Mouse (Mus musculus) adrenal gland, postnatal 10 days (tissue): ENCODE measurements around the gene Sv2a. TPM values are rescaled to one million over a fixed set of nuclear protein-coding genes. Genes with fewer than 3 reads are reported as not detected.

Experiments used
- DNase-seq: peaks from one replicate; pipeline ENCODE4 v3.0.0; 2021; ENCODE audit warnings: mixed read lengths
- total RNA-seq, 2 experiments: library from RNA; stranded (reverse); gene quantifications; 2 replicates each; pipeline ENCODE4 v1.2.3; 2021

Sv2a gene
- total RNA-seq, 2 experiments from 2014 or later, result 9.5 to 14.2 TPM

DNA sequence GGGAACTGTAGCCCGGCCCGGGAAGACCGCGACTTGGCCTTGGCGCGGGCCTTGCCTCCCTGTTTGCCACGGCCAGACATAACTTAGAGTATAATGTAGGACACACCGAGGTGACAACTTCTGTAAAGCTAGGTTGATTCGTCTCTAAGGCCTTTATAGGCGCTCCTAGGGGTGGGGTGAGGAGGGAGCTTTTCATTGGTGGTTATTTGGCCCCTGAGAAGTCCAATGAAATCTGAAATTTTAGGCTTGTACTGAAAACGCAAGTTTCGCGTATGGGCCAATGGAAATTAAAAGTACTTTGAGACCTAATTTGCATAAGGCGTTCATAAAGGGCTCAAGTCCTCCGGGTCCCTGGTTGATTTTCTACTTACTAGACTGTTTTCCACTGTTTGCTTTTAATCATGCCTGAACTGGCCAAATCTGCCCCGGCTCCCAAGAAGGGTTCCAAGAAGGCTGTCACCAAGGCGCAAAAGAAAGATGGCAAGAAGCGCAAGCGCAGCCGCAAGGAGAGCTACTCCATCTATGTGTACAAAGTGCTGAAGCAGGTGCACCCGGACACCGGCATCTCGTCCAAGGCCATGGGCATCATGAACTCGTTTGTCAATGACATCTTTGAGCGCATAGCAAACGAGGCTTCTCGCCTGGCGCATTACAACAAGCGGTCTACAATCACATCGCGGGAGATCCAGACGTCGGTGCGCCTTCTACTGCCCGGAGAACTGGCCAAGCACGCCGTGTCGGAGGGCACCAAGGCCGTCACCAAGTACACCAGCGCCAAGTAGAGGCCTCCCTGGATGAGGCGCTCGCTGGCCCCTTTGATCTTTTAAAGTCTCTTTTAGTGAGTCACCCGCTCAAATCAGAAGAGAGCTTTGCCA is 40.1 kb downstream of the Sv2a start, which contains the start of the genes Hist2h2ac and Hist2h2be:
Gene Hist2h2ac, minus strand, starts transcription at position 116 of the 875 bp plus-strand sequence.
Gene Hist2h2be, plus strand, starts transcription at position 355 of the 875 bp plus-strand sequence.
- peak; percentile 91 for DNase-seq

DNA sequence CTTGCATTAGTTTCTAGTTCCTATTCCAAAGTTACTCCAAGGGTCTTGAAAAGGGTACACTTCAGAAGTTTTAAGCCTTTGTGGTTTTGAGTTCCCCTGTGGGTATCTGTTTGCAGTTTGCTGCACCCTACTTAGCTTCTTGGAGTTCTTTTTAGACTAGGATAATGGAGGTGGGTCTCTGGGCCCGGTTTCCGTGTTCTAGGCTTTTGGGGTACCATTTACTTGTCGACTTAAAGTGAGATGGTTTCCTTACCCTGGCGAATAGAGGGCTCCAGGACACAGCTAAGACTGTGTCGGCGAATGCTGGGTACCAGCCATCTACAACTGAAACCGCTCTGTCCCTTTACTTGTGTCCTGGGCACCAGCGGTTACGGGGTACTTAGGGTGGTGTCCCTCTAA is 40.7 kb downstream of the Sv2a start:
- DNase-seq, result peak; percentile 37

DNA sequence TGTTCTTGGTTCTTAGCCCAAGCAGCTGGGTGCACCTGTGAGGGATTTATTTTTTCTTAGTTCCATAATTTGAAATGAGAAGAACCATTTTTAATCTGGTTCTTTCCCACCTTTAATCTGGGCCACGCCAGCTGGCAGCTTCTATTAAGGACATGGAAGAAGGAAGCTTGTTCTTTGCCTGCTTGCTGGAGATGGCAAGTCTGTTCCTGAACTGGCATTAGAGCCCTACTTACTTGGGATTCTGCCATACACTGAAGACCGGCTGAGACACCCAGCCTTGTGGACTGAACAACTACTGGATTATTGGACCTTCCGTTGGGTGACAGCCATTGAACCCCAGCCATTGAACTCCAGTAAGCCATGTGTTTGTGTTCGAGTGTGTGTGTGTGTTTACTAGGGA is 41.8 kb downstream of the Sv2a start:
- no peak for DNase-seq

DNA sequence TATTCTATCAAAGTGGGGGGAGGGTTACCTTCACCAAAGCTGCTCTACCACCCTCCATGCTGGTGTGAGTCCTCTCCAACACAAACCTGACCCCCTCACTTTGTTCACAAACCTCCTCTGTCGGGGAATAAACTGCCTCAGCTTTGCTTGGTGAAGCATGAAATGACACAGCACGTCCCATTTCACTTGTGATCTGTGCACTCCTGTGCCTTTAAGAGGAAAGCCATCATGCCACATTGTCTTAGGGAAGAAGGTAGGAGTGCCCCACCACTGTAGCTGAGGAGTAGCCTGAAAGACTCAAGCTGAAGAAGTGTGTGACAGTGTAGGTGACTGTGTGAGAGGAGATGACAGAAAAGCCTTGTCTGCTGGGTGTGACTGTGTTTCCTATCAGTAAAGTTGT is 44.5 kb downstream of the Sv2a start:
- DNase-seq, result no peak

DNA sequence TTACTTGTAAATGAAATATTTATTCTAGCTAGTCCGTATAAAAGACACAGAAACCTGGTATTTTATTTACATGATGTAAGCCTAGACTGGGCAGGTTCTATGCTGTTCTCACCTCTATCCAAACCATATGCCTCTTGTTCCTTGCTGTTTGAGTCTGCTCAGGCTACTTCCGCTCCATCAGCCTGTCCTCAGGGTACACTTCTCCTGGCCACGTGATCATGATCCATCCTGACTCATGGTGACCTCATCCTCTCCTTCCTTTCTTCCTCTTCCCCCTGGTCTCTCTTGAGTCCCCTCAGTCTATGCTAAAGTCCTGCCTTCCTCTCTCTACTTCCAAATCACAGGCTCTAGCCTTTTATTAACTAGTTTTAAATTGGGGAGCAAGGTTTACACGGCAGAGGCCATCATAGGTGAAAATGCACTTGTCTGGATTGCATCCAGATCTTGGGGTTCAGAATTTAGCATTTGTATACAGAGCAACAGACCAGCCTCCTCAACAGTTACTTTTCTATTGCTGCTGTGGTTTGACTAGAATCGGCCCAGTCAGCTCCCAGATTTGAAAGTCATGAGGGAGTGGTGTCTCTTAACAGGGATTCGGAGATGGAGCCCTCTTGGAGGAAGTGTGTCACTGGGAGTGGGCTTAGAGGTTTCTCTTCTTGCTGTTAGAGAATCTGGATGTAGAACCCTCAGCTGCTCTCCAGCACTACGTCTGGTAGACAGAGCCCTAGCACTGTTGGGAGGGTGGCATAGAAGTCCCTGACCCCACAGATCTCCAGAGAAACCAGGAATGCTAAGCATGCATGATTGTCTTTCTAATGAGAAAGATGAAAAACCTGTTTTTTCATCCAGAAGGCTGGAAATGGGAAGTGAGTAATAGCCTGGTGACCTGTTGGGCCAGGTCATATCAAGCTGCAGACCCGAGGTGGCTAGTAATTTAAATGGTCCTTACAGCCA is 46.0 kb downstream of the Sv2a start:
- no peak for DNase-seq

DNA sequence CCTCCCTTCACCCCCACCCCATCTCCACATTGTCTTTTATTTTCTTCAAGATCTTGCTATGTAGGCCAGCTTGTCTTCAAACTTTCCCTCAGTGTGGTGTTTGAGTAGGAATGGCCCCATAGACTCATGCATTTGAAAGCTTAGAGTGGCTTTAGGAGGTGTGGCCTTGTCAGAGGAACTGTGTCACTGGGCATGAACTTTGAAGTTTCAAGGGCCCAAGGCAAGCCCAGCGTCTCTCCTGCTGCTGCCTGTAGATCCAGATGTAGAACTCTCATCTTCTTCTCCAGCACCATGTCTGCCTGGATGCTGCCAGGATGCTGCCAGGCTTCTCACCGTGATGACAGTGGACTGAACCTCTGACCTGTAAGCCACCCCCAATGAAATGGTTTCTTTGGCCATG is 47.9 kb downstream of the Sv2a start:
- no peak for DNase-seq

DNA sequence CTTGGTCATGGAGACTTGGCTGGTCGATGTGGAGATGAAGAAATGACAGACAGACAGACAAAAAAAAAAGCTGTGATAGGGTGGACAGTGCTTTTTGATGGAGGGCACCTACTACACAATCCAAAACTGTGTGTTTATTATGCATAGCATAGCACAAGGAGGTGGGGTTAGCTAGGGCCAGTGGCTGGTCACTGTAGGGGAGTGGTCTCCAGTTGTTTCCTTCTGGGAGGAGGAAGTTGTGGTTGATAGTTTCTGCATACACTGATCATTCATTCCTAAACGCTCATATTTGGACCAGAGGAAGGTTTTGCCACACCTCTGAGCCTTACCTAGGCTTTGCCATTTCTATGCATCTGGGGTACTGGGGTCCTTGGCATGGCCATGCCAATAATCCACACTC is 49.5 kb downstream of the Sv2a start:
- DNase-seq, result no peak

DNA sequence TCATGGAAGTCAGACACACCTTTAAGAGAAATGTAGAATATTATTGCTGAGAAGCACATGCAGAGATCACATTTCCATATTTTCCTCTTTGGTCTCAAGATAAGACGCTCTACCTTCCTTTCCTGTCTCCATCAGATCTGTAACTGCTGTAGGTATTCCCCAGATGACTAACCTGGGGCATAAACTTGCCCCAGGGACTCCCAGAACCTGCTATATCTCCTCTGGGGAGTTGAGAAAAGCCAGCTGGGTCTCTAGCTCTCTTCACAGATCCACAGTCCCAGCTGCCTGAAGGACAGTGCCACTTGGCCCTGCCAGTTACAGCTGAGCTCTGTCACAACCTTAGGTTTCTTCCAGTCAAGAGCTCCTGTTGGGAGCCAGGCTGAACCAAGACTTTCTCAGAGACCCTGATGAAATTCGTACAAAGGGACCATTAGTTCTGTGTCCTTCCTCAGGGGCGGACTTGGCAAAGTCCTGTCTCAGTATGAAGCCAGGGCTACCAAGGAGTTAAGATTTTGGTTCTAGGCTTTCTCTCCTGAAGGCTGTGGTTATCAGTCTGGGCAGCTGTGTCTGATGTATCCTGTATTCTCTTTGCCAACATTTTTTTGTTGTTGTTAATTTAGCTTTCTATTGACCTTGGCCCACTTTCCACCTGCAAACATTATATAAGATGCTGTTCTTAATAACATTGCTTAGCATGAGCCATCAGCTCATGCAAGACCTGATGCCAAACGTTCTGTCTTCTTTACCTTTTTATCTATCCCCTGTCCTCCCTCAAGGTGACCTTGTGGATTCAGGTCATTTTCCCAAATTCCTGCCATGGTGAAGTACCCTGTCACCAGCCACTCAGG is 50.2 kb downstream of the Sv2a start:
- no peak for DNase-seq

DNA sequence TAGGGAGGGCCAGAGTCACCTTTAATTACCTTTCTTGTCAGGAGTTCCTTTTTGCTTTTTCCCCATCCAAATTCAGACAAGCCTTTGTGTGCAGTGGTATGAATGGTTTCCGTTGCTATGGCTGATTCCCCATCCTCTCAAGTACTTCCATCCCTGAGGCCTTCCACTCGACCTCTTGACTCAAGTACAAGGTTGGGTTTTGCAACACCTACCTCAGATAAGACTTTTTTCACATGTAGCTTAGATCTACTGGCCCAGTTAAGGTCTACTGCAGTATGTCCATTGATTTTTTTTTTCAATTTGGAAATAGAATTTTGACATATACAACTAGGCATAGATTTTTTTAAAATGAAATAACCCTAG is 50.8 kb downstream of the Sv2a start:
- no peak for DNase-seq

DNA sequence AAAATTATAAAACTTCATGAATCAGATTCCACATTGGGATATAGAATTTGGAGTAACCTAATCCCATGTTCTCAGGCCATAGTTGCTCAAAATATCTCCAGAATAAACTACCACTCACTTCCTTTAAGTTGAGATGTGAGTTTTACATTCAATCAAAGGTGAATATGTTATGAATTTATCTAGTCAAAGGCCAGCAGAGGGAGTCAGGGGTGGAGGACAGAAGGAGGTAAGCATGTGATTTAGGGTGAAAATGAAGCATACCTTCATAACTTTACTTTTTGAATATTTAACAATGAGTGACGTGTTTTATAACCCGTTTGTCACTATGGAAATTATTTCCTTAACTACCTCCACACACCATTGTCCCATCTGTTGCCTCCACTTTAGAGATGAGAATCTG is 54.0 kb downstream of the Sv2a start:
- DNase-seq, result no peak

DNA sequence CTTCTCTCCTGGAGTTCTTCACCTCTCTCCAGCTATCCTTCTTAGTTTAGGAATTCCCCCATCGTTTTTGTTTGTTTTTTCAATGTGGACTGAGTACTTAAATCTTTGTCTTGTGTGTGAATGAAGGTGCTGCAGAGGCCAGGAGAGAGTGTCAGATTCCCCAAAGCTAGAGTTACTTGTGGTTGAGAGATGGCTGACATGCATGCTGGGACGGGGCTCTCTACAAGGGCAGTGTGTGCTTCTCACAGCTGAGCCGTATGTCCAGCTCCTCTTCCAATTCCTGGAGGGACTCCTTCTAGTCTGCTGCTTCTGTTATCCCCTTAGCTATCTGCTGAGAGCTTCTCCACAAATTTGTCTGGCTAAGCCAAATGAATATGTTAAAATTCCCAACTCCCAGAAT is 54.9 kb downstream of the Sv2a start:
- DNase-seq, result no peak

DNA sequence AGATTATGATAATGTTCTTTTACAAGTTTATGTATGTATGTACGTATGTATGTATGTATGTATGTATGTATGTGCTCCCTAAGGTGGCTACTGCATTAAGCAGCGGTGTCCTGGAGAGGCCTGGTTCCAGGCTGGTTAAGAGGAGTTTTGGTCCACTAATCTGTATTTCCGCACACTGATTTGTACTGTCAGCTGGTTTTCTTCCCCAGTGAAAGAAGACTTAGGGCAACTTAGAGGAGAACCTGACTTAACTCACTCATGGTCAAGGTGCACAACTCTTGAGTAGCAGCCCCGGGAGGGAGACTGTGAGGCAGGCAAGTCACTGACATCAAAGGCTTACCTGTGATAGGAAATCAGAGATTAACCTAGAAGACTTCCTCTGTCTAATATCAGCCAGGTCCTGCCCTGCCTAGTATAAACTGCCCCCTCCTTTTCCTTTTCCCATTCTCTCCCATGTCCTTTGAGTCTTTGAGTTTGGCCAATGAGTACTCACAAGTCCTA is 55.9 kb downstream of the Sv2a start:
- no peak for DNase-seq

DNA sequence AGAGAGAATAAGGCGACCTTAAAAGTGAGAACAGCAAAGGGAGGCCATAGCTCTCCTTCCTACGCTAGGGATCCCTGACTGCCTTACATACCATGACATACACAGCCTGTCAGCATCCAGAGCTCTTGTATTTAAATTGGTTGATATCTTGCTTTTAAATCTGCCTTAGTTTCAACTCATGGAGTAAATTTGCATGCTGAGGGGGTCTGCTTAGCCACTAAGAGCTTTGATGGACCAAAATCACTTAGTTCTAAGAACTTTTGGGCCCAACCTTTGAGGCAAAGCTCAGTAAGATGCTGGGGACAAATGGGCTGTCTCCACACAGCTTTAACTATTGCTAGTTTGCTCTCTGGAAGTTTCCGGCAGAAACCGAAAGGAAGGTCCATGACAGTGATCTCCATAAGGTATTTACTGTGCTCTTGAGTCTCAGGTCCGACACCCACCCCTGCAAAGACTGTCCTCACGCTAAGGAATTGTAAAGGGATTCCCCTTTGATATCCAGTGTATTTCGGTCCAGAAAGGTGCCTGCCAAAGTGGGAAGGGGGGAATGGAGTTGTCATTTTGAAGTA is 56.5 kb downstream of the Sv2a start:
- no peak for DNase-seq

DNA sequence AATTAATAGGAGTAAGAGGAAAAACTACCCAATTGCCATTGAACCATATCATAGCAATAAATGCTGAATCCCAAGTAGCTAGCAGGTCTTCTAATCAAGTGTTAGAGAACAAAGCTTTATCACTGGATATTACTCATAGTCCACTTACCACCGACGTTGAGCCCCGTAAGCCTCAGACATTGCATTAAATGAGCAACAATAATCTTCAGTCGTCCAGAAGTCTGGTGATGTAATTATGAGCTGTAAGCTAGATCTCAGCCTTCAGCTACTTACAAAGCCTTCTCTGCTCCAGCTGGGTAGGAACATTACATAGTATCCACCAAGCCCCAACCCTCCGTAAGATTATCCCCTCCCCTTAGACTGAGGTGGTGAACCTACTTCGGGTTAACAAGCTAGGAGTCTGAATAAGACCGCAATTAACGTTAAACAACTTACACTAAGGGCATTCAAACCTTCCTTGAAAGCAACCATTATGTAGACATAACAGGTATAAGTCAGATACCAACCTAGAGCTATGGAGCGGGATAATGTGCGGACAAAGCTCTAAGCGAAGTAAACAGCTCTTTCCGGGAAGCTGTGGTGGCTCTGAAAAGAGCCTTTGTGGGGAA is 57.1 kb downstream of the Sv2a start:
- DNase-seq, result no peak

DNA sequence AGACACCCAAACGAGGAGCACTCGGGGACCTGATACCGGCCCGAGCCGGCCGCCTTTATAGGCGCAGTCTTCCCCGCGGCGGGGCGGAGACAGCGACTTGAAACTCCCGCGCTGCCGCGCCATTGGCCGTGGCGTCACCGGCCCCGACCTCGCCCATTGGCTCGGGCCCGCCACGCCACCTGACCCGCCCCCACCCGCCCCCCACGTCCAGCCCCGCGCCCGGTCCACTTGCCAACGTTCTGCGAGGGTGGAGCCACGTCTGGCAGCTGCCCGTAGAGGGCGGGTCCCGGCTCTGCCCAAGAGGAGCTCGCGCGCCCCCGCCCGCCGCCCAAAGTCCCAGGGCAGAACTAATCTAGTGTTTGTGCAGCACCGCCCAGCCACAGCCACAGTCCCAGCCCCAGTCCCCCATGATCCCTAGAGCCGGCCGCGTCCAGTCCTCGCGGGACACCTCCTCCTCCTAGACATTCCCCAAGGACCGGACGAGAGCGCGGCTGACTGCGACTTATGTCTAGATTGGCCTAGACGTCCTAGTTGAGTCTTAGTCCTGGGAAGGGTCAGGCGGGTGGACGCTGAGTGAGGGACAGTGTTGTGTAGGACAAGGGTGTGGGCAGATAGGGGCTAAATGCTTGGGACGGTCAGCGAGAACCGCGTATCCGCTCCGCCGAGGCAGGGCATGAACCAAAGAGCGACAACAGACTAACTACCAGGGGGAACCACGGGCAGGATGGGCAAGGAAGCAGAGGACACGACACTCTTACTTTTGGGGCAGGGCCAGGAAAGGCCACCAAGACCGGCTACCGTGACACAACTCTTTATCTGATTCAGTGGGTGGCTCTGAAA is 58.2 kb downstream of the Sv2a start, which contains the start of gene Hist2h3c2:
Gene Hist2h3c2, minus strand, starts transcription at position 174 of the 840 bp plus-strand sequence.
- peak; percentile 65 for DNase-seq

DNA sequence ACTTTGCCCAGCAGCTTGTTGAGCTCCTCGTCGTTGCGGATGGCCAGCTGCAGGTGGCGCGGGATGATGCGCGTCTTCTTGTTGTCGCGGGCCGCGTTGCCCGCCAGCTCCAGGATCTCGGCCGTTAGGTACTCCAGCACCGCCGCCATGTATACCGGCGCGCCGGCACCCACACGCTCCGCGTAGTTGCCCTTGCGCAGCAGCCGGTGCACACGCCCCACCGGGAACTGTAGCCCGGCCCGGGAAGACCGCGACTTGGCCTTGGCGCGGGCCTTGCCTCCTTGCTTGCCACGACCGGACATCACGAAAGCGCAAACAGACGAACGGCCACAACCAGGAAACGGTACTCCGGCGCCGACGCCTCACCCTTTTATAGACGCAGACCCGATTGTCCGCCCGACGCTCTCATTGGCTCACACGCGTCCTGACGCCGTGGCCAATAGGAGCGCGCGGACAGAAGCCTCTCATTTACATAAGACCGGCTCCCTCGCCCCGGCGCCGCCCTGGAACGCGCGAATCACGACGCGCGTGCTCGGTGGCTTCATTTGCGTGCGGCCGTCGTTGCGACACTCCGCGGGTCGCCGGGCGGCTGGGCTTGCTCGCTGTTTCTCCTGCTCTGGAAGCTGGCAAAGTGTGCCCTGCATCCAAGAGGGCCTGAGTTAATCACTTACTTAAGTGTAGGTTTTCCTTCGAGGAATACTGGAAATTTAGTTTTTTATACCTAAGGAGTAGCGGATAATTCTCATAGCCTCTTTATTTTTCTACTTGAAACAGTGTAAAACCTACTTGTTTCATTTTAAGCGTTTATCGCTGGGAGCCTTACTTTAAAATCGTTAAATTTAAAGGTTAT is 59.2 kb downstream of the Sv2a start, which contains the start of gene Hist2h2aa2:
Gene Hist2h2aa2, minus strand, starts transcription at position 328 of the 850 bp plus-strand sequence.
- DNase-seq, result peak; percentile 96

DNA sequence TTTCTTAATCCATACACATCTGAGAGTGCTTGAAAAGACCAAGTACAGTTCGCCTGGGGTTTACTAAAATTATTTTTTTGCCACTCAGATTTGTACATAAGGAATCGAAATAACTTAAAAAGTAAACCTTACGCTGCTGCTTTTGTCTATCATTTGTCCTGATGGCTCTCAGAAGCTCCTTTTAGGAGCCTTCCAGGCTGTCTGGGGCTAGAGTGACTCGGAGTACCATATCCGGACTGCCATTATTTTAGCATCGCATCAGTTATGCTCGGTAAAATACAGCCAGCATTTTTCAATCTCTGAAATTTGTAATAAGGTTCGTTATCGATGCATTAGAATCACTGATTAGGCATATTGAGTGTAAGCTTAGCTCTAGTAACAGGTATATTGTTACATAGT is 59.8 kb downstream of the Sv2a start:
- DNase-seq, result no peak

DNA sequence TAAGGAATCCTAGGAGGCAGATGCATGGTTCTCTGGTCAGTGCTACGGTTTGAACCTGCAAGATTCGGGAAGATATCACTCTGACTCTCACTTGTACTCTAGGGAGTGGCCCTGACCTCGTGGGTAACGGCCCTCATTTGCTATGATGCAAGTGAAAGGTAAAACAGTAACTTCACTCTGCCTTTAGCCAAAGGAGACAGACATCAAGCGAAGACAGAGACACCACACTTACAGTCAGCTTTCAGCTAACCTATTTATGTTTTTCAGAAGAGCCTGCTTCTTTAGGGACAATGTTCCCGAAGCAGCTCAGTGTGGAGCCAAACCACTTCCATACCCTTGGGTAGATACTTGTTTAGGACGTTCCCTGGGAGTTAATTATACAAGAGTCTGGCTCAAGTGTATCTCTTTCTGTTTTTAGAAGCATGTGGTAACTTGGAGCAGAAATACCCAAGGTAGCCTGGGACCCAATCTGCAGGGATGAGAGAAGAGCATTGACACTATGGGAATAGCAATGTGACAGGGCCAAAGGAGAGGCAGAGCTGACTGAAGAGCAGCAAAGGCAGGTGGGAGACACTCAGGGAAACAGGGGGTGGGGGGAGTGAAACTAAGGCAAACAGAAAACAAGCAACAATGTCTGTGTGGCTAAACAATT is 63.1 kb downstream of the Sv2a start:
- no peak for DNase-seq
